ENCODE assay signal across 8 mouse cellular contexts in the genomic region with DNA sequence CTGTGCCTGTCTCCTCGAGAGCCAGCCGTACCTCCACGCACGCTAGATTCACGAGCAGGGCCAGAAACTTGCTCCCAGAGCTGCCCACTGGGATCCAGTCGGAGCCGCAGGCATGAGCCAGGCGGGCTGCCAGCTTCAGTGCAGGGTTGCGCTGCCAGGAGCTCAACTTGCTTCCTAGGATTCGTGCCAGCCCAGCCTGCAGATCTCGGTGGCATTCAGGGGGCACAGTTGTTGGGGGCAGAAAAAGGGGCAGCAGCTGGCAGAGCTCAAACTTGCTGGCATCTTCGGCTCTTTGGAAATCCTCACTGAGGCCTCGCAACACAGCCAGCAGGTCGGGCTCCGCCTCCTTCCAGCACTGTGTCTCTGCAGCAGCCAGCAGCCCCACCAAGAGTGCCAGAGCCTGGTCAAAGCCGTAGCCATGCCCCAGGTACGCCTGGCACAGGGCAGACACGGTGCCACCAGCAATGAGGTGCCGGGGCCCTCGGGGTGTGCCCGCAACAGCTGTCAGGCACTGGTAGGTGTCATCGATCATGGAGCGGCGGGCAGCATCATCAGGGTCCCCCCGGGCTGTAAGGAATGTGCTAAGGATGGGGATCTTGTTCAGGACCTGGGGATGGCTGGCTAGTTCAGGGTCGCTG. TPM values are rescaled to one million over a fixed set of nuclear protein-coding genes. Genes with fewer than 3 reads are reported as not detected.
DNase-seq lines count a peak whose midpoint lies in the region; ATAC-seq lines count a peak whose summit lies in the region.

No protein-coding gene starts in this region.

- H3K9me3 ChIP-seq in hindbrain, embryonic 15.5 days: no peaks in the 10 kb centered on the region

- ATAC-seq in hindbrain, embryonic 15.5 days (ENCODE audit: low FRiP score, low read depth): no peak
- no peak for ATAC-seq in granulocyte monocyte progenitor cell, adult 5-6 weeks (replicated peaks; ENCODE audit: poor library complexity, severe bottlenecking)

- H3K4me1 ChIP-seq in hindbrain, embryonic 15.5 days (replicated peaks): peaks cover 55% of the 10 kb centered on the region

- 65% methylated on average over 26 of the region's 26 CpGs for WGBS in hindbrain, embryonic 15.5 days

- H3K4me3 ChIP-seq in hindbrain, embryonic 15.5 days: peak overlapping the region; percentile 12

- H3K9ac ChIP-seq in hindbrain, embryonic 15.5 days: no peak overlapping the region; the same call in 1 of the 2 replicates

- H3K27me3 ChIP-seq in hindbrain, embryonic 15.5 days: no peaks in the 10 kb centered on the region

- no peak overlapping the region for H3K27ac ChIP-seq in hindbrain, embryonic 15.5 days (replicated peaks)

- H3K36me3 ChIP-seq in hindbrain, embryonic 15.5 days: peaks cover 35% of the 10 kb centered on the region

- H3K4me2 ChIP-seq in hindbrain, embryonic 15.5 days: peak overlapping the region; percentile 95

- peak; percentile 77 for DNase-seq in adrenal gland, postnatal 10 days
- DNase-seq in adrenal gland, adult 2 months: no peak
- peak; percentile 55 for DNase-seq in testis, postnatal 10 days (ENCODE audit: low spot score)
- no peak for DNase-seq in testis, postnatal 14 days (ENCODE audit: low spot score)
- DNase-seq in right cerebral cortex, adult 18-20 months: peak; percentile 75
- no peak for DNase-seq in thymus, adult 18-20 months

RNA-seq across cellular contexts. Expression of a gene that starts 3.1 kb away (rescaled TPM):
- total RNA-seq in adrenal gland, postnatal 10 days (2021): 10 to 100 TPM; 22.0 to 23.1 TPM
- total RNA-seq in adrenal gland, adult 2 months (2021): 10 to 100 TPM; 32.4 to 36.4 TPM
- polyA plus RNA-seq in adrenal gland, adult 2 months (2012; rRNA removed): 66.6 and 82.2 TPM in 2 replicates
- 130 and 146 TPM in 2 replicates for polyA plus RNA-seq in hindbrain, embryonic 15.5 days (2015; fragmentation: Nextera tagmentation; extraction: Ambion mirVana)
- total RNA-seq in granulocyte monocyte progenitor cell, adult 5-6 weeks (2014; fragmentation: Nextera tagmentation): 13.0 and 17.9 TPM in 2 replicates
- 6.3 and 10.1 TPM in 2 replicates for total RNA-seq in granulocyte monocyte progenitor cell, adult 5-6 weeks (2017)

RNA-seq across cellular contexts. Expression of a gene that starts 3.2 kb away (rescaled TPM):
- 10 to 100 TPM; 26.6 to 33.5 TPM for total RNA-seq in adrenal gland, postnatal 10 days (2021)
- total RNA-seq in adrenal gland, adult 2 months (2021): 10 to 100 TPM; 36.6 to 40.7 TPM
- polyA plus RNA-seq in adrenal gland, adult 2 months (2012; rRNA removed): 29.0 and 35.2 TPM in 2 replicates
- polyA plus RNA-seq in hindbrain, embryonic 15.5 days (2015; fragmentation: Nextera tagmentation; extraction: Ambion mirVana): 39.5 and 41.4 TPM in 2 replicates
- 15.4 and 16.2 TPM in 2 replicates for total RNA-seq in granulocyte monocyte progenitor cell, adult 5-6 weeks (2014; fragmentation: Nextera tagmentation)
- 13.2 and 16.8 TPM in 2 replicates for total RNA-seq in granulocyte monocyte progenitor cell, adult 5-6 weeks (2017)

RNA-seq across cellular contexts. Expression of a gene that starts 14.1 kb away (rescaled TPM):
- total RNA-seq in adrenal gland, postnatal 10 days (2021): not detected
- not detected for total RNA-seq in adrenal gland, adult 2 months (2021)
- not detected in 2 replicates for polyA plus RNA-seq in adrenal gland, adult 2 months (2012; rRNA removed)
- 0.32 and 0.51 TPM in 2 replicates for polyA plus RNA-seq in hindbrain, embryonic 15.5 days (2015; fragmentation: Nextera tagmentation; extraction: Ambion mirVana)
- total RNA-seq in granulocyte monocyte progenitor cell, adult 5-6 weeks (2014; fragmentation: Nextera tagmentation): not detected in 2 replicates
- not detected in 2 replicates for total RNA-seq in granulocyte monocyte progenitor cell, adult 5-6 weeks (2017)

Comparison
In these comparisons a context has a peak if more than half of its experiments do, and no peak if none do; other contexts are left out.
1. DNase-seq: peak in adrenal gland, postnatal 10 days (single experiment), testis, postnatal 10 days (single experiment) and right cerebral cortex, adult 18-20 months (single experiment); none in adrenal gland, adult 2 months (single experiment), testis, postnatal 14 days (single experiment) and thymus, adult 18-20 months (0 of 2).